Comparison of ENCODE assay signal across 8 mouse cellular contexts in genomic region chr19:8770567-8771270, GRCm38 (mm10). TPM values are rescaled to one million over a fixed set of nuclear protein-coding genes. Genes with fewer than 3 reads are reported as not detected.
DNase-seq lines count a peak whose midpoint lies in the region; ATAC-seq and TF ChIP-seq lines count a peak whose summit lies in the region.

Tmem223 (plus strand) TSS chr19:8770996.

- no peaks in the 10 kb centered on the region for H3K27me3 ChIP-seq in Patski
- H3K27me3 ChIP-seq in hindbrain, embryonic 12.5 days, result no peaks in the 10 kb centered on the region
- no peaks in the 10 kb centered on the region for H3K27me3 ChIP-seq in lung, postnatal 0 days (replicated peaks; ENCODE audit: insufficient read depth, low read length)
- H3K27me3 ChIP-seq in thymus, adult 2 months (ENCODE audit: control insufficient read depth, insufficient read depth, low read length), result no peaks in the 10 kb centered on the region

- DNase-seq in Patski (ENCODE audit: low read depth, low spot score), result no peak
- DNase-seq in cerebellum, postnatal 25 days, result peak; percentile 85 to 90
- peak; percentile 59 to 73 for DNase-seq in frontal cortex, postnatal 25 days (ENCODE audit: low spot score in 2 of 2)
- peak; percentile 81 to 84 for DNase-seq in layer of hippocampus, postnatal 10 days (ENCODE audit: low spot score in 2 of 2)
- peak; percentile 80 for DNase-seq in lung, postnatal 0 days (ENCODE audit: low spot score)
- peak; percentile 49 for DNase-seq in ovary, adult 18-20 months (ENCODE audit: low spot score)
- DNase-seq in thymus, adult 2 months, result peak; percentile 83

- POLR2A ChIA-PET in Patski (lab: Charles Lee), result interaction anchor here (0.5 to 2.2 kb wide), 6 partner anchors 10 to 102 kb away, joined by 3 to 11 read pairs (median 3); partner anchors contain the start of genes Hnrnpul2 and Nxf1

- no peak for TF ChIP-seq CTCF in Patski (IDR thresholded peaks at IDR 0.05)
- peak; percentile 43 for TF ChIP-seq CTCF in lung, postnatal 0 days (IDR thresholded peaks at IDR 0.05)
- peak; percentile 32; the same call in 1 of the 2 replicates for TF ChIP-seq CTCF in thymus, adult 2 months (IDR thresholded peaks at IDR 0.05; ENCODE audit: borderline replicate concordance, control insufficient read depth, extremely low read depth, insufficient read depth, low read length, poor library complexity)

- peak within 1 kb of the TSS; percentile 83 for H3K4me3 ChIP-seq in hindbrain, embryonic 12.5 days
- H3K4me3 ChIP-seq in lung, postnatal 0 days (ENCODE audit: low read depth, low read length), result peak within 1 kb of the TSS; percentile 76
- H3K4me3 ChIP-seq in thymus, adult 2 months (ENCODE audit: control insufficient read depth, insufficient read depth, low read length), result peak within 1 kb of the TSS; percentile 78

- H3K27ac ChIP-seq in hindbrain, embryonic 12.5 days, result peak within 1 kb of the TSS; percentile 93
- peak within 1 kb of the TSS; percentile 91 for H3K27ac ChIP-seq in lung, postnatal 0 days (ENCODE audit: low read length)
- peak within 1 kb of the TSS; percentile 77 for H3K27ac ChIP-seq in thymus, adult 2 months (ENCODE audit: control insufficient read depth, insufficient read depth, low read length)

- TF ChIP-seq EP300 in lung, postnatal 0 days (IDR thresholded peaks at IDR 0.05), result no peak

- H3K9ac ChIP-seq in hindbrain, embryonic 12.5 days, result peak within 1 kb of the TSS; percentile 97
- H3K9ac ChIP-seq in lung, postnatal 0 days (replicated peaks; ENCODE audit: low read depth), result peak within 1 kb of the TSS; percentile 94

- in situ Hi-C loops in Patski (cut with MboI; ENCODE audit: low pct_unique_long_range_greater_than_20kb), result no loop called here

- peak; percentile 87 for TF ChIP-seq POLR2A in thymus, adult 2 months (IDR thresholded peaks at IDR 0.05; ENCODE audit: control insufficient read depth, extremely low read depth, insufficient read depth, low read length, poor library complexity)

- CTCF ChIA-PET in Patski (lab: Charles Lee), result interaction anchor here (2.1 kb wide), 1 partner anchor 10 kb away, joined by 5 read pairs; no protein-coding TSS in a partner anchor

- peaks cover 31% of the 10 kb centered on the region for H3K4me1 ChIP-seq in hindbrain, embryonic 12.5 days
- peaks cover 20% of the 10 kb centered on the region; the same call in 1 of the 2 replicates for H3K4me1 ChIP-seq in lung, postnatal 0 days (ENCODE audit: insufficient read depth, low read depth, low read length)
- H3K4me1 ChIP-seq in thymus, adult 2 months (replicated peaks; ENCODE audit: control insufficient read depth, insufficient read depth, low read length), result peaks cover 23% of the 10 kb centered on the region

- WGBS in hindbrain, embryonic 12.5 days, result 22% methylated on average over 29 of the region's 29 CpGs
- 18% methylated on average over 29 of the region's 29 CpGs for WGBS in lung, postnatal 0 days
- WGBS in thymus, adult 2 months, result 18% methylated on average over 29 of the region's 29 CpGs

- H3K4me2 ChIP-seq in hindbrain, embryonic 12.5 days (replicated peaks), result peak within 1 kb of the TSS; percentile 70
- H3K4me2 ChIP-seq in lung, postnatal 0 days (replicated peaks; ENCODE audit: low read depth, low read length), result peak within 1 kb of the TSS; percentile 83

- no peak for ATAC-seq in Patski
- peak; percentile 46; the same call in 1 of the 2 replicates for ATAC-seq in hindbrain, embryonic 12.5 days (ENCODE audit: low FRiP score)
- peak; percentile 54 for ATAC-seq in lung, postnatal 0 days

- peaks cover 56% of the 10 kb centered on the region for H3K36me3 ChIP-seq in hindbrain, embryonic 12.5 days
- peaks cover 30% of the 10 kb centered on the region for H3K36me3 ChIP-seq in lung, postnatal 0 days (ENCODE audit: insufficient read depth, low read length)
- peaks cover 52% of the 10 kb centered on the region for H3K36me3 ChIP-seq in thymus, adult 2 months (ENCODE audit: control insufficient read depth, insufficient read depth, low read length)

- H3K9me3 ChIP-seq in hindbrain, embryonic 12.5 days (replicated peaks), result no peaks in the 10 kb centered on the region
- H3K9me3 ChIP-seq in lung, postnatal 0 days (ENCODE audit: low read length), result no peaks in the 10 kb centered on the region

RNA-seq across cellular contexts. Expression of gene Tmem223, which starts in this region (rescaled TPM):
- polyA plus RNA-seq in Patski (2021), result 74.3 TPM
- 189 and 213 TPM in 2 replicates for polyA plus RNA-seq in hindbrain, embryonic 12.5 days (2016; fragmentation: Nextera tagmentation; extraction: Ambion mirVana)
- total RNA-seq in layer of hippocampus, postnatal 10 days (2021), result 100 to 1,000 TPM in 1 of 2 experiments, 10 to 100 TPM in 1; 99.9 to 120 TPM
- 157 and 159 TPM in 2 replicates for polyA plus RNA-seq in lung, postnatal 0 days (2015; fragmentation: Nextera tagmentation; extraction: Ambion mirVana)
- polyA plus RNA-seq in thymus, adult 2 months (2012; rRNA removed), result 277 and 363 TPM in 2 replicates
